Mouse (Mus musculus) layer of hippocampus, adult 18-20 months (tissue): ENCODE measurements around the gene Prr19. TPM values are rescaled to one million over a fixed set of nuclear protein-coding genes. Genes with fewer than 3 reads are reported as not detected.

ENCODE experiments used
- DNase-seq, 2 experiments: peaks; one replicate each; pipeline ENCODE4 v3.0.0; 2022; ENCODE audit warnings: low spot score in 2 of 2
- total RNA-seq, 2 experiments: library from RNA; stranded (reverse); gene quantifications; 2 replicates each; pipeline ENCODE4 v1.2.3; 2021

Gene Prr19
- total RNA-seq, 2 experiments from 2014 or later = not detected

DNA sequence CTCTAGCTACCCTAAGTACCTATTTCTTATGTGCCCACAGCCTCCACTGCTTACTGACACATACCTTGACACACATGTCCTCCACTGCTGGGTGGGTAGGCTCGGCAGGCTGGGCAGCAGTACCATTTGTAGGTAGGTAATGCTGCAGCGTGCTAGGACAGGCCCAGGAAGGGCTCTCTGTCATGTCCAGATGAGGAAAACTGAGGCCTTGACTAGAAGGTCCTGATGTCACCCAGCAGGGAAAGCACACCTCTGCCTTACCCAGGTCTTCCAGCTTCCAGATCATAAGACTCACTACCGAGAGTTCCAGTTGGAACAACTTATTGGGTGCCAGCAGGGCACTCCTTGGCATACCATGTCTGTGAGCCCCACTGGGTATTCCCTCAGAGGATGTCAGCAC is 26.2 kb upstream of the Prr19 start:
- no peak for DNase-seq

DNA sequence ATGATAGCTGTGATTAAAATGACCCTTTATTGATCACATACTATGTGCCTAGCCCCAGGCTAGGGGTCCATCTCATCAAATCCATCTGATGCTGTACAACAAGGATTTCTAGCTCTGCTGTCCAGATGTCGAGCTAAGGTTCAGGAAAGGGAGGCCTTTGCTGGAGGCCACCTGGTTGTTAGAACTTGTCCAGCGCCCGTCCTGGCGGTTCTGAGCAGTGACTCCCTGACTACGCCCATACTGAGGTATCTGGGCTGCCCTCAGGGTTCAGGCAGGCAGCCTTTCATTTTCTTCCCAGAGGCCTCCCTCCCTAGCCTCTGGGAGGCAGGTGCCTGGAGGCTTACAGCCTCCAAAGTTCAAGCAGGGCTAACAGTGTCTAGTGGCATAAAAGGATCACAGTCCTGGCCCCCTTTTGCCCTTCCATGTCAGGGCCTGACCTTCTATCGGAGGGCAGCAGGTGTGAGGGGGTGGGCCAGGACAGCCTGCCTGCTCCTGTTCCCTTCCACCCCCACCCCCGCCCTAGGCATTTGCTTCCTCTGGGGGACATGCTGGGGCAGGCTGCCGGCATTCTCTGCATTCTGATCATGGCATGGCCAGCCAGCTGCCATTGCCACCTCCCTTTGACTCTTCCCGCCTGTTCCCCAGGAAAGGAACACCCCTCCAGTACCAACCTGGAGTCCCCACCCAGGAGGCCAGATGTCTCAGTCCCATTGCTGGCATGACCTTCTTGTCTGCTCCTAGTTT is 25.5 kb upstream of the Prr19 start:
- no peak for DNase-seq

DNA sequence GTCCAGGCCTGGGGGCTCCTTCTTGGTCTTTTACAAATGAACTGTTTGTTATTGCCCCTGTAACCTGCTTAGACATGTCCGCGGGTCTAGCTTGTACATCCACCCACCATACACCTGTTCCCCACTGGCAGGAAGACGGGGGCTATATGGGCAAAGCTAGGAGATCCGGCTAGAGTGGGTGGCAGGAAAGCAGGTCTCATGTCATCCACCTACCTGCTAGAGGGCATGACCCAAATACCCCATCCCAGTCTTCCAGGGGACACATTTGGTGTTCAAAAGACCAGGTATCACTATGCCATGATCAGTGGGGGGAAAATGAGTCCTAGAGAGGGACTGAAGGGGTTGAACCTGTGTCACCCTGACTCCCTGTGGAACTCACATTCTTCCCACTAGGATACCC is 23.8 kb upstream of the Prr19 start:
- DNase-seq = no peak

GRCm38 (mm10) chr7:25277998-25278340 is 23.2 kb upstream of the Prr19 start:
- DNase-seq = no peak

- DNase-seq = peak; percentile 75 to 88
These were observed 22.7 kb upstream of the Prr19 start for GRCm38 (mm10) chr7:25278341-25279075.

GRCm38 (mm10) chr7:25279076-25279860 is 21.9 kb upstream of the Prr19 start:
- DNase-seq = peak; percentile 82 to 94

GRCm38 (mm10) chr7:25279861-25280791 is 21.1 kb upstream of the Prr19 start:
- no peak for DNase-seq

DNA sequence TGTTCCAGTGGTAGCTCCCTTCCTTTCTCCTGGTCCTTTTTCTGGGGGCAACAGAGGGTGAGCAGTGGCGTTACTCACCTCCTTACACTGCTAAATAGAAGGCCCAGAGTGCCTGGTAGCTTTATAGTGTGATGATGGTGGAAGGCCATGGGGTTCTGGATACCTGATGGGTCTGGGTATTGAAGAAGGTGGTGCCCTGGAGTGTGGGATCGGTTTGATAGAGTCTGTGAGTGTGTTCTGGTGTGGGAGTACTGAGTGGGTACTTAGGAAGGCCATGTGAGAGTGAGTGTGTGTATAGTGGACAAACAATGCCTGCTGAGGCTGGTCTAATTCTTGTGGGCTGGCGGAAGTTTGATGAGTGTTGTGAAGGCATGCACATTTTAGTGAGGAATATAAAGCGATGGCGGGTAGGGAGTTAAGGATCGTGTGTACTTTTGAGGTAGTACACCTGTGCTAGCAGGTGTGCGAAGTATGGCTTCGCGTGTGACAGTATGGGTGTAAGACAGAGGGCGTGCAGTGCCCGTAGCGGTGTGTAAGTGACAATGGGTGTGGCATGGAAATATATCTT is 20.0 kb upstream of the Prr19 start:
- DNase-seq = no peak

DNA sequence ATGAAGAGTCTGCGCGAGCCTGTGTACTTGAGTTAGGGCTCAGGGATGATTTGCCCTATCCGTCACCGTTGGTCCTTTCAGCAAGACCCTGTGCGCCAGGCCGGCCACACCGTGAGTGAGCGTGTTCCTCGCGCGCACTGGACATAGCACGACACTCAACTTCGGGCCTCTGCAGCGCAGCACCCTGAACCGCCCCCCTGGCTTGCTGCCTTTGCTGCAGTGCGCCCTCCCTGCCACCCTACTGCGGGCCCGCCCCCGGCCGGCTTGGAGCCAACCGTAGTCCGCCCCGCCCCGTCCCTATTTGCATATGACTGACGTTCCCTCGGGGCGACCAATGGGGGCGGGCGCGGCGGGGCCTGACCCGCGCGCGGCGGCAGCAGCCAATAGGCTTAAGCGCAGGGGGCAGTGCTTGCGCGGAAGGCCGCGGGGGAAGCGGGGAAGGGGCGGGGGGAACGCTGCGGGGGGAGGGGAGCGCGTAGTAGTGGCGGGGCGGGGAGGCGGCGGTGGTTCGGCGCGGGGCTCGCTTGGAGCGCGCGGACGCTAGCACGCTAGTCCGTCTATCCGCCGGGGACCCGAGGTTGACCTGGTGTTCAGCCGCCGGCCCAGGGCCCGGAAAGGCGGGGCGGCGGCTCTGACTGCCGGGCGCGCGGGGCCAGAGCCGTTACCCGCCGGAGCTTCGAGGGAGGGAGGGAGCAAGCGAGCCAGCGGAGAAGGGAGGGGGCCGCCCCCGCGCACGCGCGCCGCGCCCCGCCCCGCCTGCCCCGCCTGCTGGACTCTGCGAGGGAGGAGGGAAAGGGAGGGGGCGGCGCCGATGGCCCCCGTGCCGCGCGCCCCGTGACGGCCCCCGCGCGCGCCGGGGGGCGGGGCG is 19.2 kb upstream of the Prr19 start:
- peak; percentile 94 to 98 for DNase-seq

DNA sequence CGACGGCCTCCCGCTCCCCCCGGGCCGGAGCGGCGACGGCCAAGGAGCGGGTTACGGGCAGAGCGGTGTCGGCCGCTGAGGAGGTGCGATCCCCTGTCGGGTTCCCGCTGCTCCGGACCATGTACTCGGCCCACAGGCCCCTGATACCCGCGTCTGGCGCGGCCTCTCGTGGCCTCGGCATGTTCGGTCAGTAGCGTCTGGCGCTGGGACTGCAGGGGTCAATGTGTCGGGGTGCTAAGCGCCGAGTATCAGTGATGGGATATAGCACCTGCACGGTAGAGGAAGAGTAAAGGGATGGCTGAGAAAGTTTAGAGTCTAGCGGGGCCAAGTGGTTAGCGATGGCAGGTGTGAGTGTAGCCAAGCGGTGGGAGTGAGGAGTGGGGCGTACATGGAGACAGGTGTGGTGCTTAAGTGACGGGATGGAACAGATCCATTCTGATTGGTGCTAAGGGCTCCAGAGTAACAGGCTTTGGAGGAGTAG is 18.4 kb upstream of the Prr19 start:
- no peak for DNase-seq

GRCm38 (mm10) chr7:25283637-25284036 is 17.6 kb upstream of the Prr19 start:
- DNase-seq = no peak

DNA sequence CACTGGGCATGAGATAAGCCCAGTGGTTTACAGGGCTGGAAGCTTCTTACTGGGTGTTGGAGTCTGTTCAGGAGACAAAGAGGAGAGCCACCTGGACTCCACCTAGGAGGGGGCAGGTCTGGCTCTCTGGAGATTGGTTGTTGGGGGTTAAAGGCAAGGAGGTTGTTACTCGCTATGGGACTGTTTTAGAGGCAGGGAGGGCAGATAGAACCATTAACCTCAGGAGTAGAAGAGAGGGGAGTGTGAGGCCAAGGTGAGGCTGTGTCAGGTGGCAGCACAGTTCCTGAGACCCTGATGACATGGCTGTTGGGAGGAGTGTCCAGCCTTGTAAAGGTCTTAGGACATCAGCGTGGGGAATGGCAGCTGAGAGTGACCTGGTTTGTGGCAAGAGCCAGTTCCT is 17.0 kb upstream of the Prr19 start:
- DNase-seq = no peak

GRCm38 (mm10) chr7:25284766-25285165 is 16.4 kb upstream of the Prr19 start:
- DNase-seq = no peak

DNA sequence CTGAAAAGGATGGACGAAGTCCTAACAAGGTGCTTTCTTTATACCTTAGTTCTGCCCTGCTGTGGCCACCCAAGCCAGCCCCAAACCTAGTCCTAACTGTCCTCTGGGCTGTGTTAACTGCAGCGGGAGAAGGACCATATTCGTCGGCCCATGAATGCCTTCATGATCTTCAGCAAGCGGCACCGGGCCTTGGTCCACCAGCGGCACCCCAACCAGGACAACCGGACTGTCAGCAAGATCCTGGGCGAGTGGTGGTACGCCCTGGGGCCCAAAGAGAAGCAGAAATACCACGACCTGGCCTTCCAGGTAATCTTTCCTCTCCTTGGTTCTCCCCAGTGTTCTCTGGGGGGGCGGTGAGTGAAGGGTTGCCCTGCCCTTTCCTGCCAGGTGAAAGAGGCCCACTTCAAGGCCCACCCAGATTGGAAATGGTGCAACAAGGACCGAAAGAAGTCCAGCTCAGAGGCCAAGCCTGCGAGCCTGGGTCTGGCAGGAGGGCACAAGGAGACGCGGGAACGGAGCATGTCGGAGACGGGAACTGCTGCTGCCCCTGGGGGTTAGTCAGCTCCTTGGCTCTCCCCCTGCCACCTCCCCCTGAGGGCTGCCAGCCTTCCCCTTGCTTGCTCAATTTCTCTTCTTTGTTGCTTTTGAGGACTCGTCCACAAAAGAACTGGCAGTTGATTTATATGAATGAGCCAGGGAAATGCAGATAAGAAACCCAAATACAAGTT is 15.5 kb upstream of the Prr19 start:
- no peak for DNase-seq

- no peak for DNase-seq
These were observed 14.2 kb upstream of the Prr19 start for GRCm38 (mm10) chr7:25286989-25287388.

GRCm38 (mm10) chr7:25288011-25288410 is 13.2 kb upstream of the Prr19 start:
- no peak for DNase-seq

DNA sequence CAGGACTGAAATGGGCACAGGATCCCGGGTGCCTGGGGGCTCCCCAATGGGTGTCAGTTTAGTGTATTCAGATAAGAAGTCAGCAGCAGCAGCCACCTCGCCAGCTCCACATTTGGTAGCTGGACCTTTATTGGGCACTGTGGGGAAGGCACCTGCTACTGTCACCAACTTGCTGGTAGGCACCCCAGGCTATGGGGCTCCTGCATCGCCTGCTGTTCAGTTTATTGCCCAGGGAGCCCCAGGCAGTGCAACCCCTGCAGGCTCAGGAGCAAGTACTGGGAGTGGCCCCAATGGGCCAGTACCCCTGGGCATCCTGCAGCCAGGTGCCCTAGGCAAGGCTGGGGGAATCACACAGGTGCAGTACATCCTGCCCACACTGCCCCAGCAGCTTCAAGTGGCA is 12.5 kb upstream of the Prr19 start:
- DNase-seq = no peak

DNA sequence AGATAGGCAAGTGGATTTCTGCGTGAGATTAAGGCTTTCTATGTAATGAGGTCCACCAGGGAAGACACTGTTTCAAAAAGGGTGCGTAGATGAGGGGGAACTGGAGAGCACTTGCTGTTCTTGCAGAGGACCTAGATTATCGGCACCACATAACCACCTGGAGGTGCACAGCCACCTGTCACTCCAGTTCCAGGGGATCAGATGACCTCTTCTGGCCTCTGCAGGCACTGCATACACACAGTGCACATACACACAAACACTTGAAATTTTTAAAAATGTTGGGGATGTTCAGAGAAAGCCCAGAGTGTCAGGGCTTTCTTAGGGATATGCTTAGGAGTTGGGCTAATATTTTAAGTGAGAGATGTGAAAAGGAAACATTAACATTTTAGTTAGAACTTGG is 11.3 kb upstream of the Prr19 start:
- DNase-seq = no peak

DNA sequence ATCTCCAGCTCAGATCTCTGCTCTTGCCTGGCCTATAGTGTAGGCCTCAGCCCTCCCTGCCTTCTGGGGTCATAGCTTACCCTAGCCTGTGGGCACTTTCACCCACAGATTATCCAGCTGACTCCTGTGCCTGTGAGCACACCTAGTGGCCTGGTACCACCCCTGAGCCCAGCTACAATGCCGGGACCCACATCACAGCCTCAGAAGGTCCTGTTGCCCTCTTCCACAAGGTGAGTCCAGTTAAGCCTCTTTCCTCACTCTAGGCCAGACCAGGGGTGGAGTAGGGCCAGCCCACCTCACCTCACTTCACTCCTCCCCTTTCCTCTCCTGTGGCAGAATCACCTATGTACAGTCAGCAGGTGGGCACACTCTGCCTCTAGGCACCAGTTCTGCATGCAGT is 10.7 kb upstream of the Prr19 start:
- DNase-seq = no peak
